In genomic region chr5:20352941-20353340, GRCm38 (mm10) we compare ENCODE assay signal across 23 mouse cellular contexts.
DNase-seq lines count a peak whose midpoint lies in the region; ATAC-seq and TF ChIP-seq lines count a peak whose summit lies in the region.
"Had no signal": no experiment of that assay in that cellular context is flagged by ENCODE, and none has a peak within 500 bp of the region (broad histone marks: within the 10 kb centered on the region; RNA-seq: fewer than 3 reads in every experiment).

No protein-coding gene starts in this region.

- no peak for TF ChIP-seq POLR2A in CH12.LX (IDR thresholded peaks at IDR 0.05; ENCODE audit: low read depth, low read length)

- no peak overlapping the region for H3K4me3 ChIP-seq in CH12.LX (replicated peaks in 1 of 3; ENCODE audit: low read depth in 2 of 3, low read length in 2 of 3, poor library complexity in 1 of 3)
- no peak overlapping the region for H3K4me3 ChIP-seq in midbrain, embryonic 11.5 days (ENCODE audit: low read depth, low read length)
- H3K4me3 ChIP-seq: embryonic facial prominence, embryonic 13.5 days; embryonic facial prominence, embryonic 15.5 days; erythroblast, embryonic 14.5 days; forebrain, embryonic 10.5 days; forebrain, embryonic 12.5 days had no signal

- H3K27me3 ChIP-seq in CH12.LX (replicated peaks) = no peaks in the 10 kb centered on the region
- H3K27me3 ChIP-seq in splenic B cell, adult 2 months (ENCODE audit: control insufficient read depth, insufficient read depth, low read length, poor library complexity, severe bottlenecking) = no peaks in the 10 kb centered on the region
- no peaks in the 10 kb centered on the region for H3K27me3 ChIP-seq in midbrain, embryonic 11.5 days (ENCODE audit: control insufficient read depth, insufficient read depth, low read length)
- H3K27me3 ChIP-seq: embryonic facial prominence, embryonic 13.5 days; embryonic facial prominence, embryonic 15.5 days; forebrain, embryonic 12.5 days had no signal

- no peak for TF ChIP-seq CTCF in CH12.LX (conservative IDR thresholded peaks at IDR 0.05 in 1 of 2, IDR thresholded peaks at IDR 0.05 in 1 of 2; ENCODE audit: low read depth in 2 of 2, low read length in 2 of 2)

- no peak overlapping the region; the same call in 1 of the 2 replicates for H3K4me2 ChIP-seq in CH12.LX (ENCODE audit: insufficient read depth, low read depth, poor library complexity, severe bottlenecking)
- no peak overlapping the region for H3K4me2 ChIP-seq in midbrain, embryonic 11.5 days
- H3K4me2 ChIP-seq: embryonic facial prominence, embryonic 13.5 days; embryonic facial prominence, embryonic 15.5 days; forebrain, embryonic 12.5 days had no signal

- ATAC-seq in hematopoietic stem cell, adult 5-6 weeks (replicated peaks in 1 of 2; ENCODE audit: insufficient read depth in 1 of 2, low FRiP score in 2 of 2, low TSS enrichment in 1 of 2, low read depth in 1 of 2, poor library complexity in 2 of 2, severe bottlenecking in 2 of 2) = peak; percentile 71 to 78
- ATAC-seq in midbrain, embryonic 11.5 days (ENCODE audit: low FRiP score) = no peak
- ATAC-seq: CD4-positive, CD25-positive, alpha-beta regulatory T cell, adult 4 months; forebrain, embryonic 14.5 days; forebrain, embryonic 16.5 days had no signal

- H3K9me3 ChIP-seq in CH12.LX (replicated peaks; ENCODE audit: low read length) = no peaks in the 10 kb centered on the region
- no peaks in the 10 kb centered on the region for H3K9me3 ChIP-seq in midbrain, embryonic 11.5 days (ENCODE audit: control insufficient read depth, low read length)
- H3K9me3 ChIP-seq: embryonic facial prominence, embryonic 13.5 days; embryonic facial prominence, embryonic 15.5 days; forebrain, embryonic 10.5 days; forebrain, embryonic 12.5 days had no signal

- dilution Hi-C loops in CH12.LX (cut with MboI; ENCODE audit: extremely low pct_ligation_motif_present, extremely low pct_unique_long_range_greater_than_20kb, low sequenced_read_pairs) = no loop called here

- no peak for TF ChIP-seq RAD21 in CH12.LX (IDR thresholded peaks at IDR 0.05; ENCODE audit: low read depth, low read length)

- no peaks in the 10 kb centered on the region for H3K79me2 ChIP-seq in CH12.LX (replicated peaks; ENCODE audit: control insufficient read depth, extremely low read depth, insufficient read depth, poor library complexity, severe bottlenecking)

- H3K4me1 ChIP-seq in CH12.LX (ENCODE audit: control insufficient read depth in 1 of 2, insufficient read depth in 2 of 2) = peaks cover 0 to 4% of the 10 kb centered on the region in 2 experiments; a peak in 2 of 4 replicates
- H3K4me1 ChIP-seq in midbrain, embryonic 11.5 days (ENCODE audit: control insufficient read depth, insufficient read depth, low read length) = no peaks in the 10 kb centered on the region
- H3K4me1 ChIP-seq: embryonic facial prominence, embryonic 13.5 days; embryonic facial prominence, embryonic 15.5 days; forebrain, embryonic 10.5 days; forebrain, embryonic 12.5 days had no signal

- 92% methylated on average over 8 of the region's 8 CpGs for WGBS in midbrain, embryonic 11.5 days

- H3K27ac ChIP-seq in CH12.LX (ENCODE audit: insufficient read depth, low read depth) = no peak overlapping the region
- no peak overlapping the region for H3K27ac ChIP-seq in midbrain, embryonic 11.5 days (ENCODE audit: low read depth, low read length)
- H3K27ac ChIP-seq: embryonic facial prominence, embryonic 13.5 days; embryonic facial prominence, embryonic 15.5 days; forebrain, embryonic 10.5 days; forebrain, embryonic 12.5 days had no signal

- DNase-seq in 416B (ENCODE audit: low read depth) (peak; percentile 2), CH12.LX (ENCODE audit: extremely low read depth) (peak; percentile 28)
- peak; percentile 45 for DNase-seq in splenic B cell, adult 2 months (ENCODE audit: low read depth, low spot score)
- no peak for DNase-seq in urinary bladder, adult 2 months (ENCODE audit: low spot score)
- DNase-seq in midbrain, embryonic 11.5 days (ENCODE audit: low spot score, missing footprints) = no peak
- no peak for DNase-seq in frontal cortex, postnatal 36 days (ENCODE audit: low spot score in 2 of 2)
- DNase-seq: adrenal gland, adult 2 months; adrenal gland, postnatal 10 days; adrenal gland, postnatal 25 days; cerebellum, adult 11-12 months; cerebellum, adult 2 months; cerebellum, adult 9-11 months; cerebellum, postnatal 14 days; cerebellum, postnatal 36 days had no signal

- no peak for TF ChIP-seq EP300 in CH12.LX (IDR thresholded peaks at IDR 0.05; ENCODE audit: low read length)

- H3K36me3 ChIP-seq in CH12.LX (replicated peaks in 1 of 2; ENCODE audit: control insufficient read depth in 1 of 2, insufficient read depth in 1 of 2, low read length in 1 of 2) = no peaks in the 10 kb centered on the region
- H3K36me3 ChIP-seq in splenic B cell, adult 2 months (ENCODE audit: control insufficient read depth, insufficient read depth, low read length, poor library complexity, severe bottlenecking) = no peaks in the 10 kb centered on the region
- H3K36me3 ChIP-seq in midbrain, embryonic 11.5 days (ENCODE audit: control insufficient read depth, insufficient read depth, low read length) = no peaks in the 10 kb centered on the region
- H3K36me3 ChIP-seq: embryonic facial prominence, embryonic 13.5 days; embryonic facial prominence, embryonic 15.5 days; forebrain, embryonic 10.5 days; forebrain, embryonic 12.5 days had no signal

- in situ Hi-C loops in CH12.LX (cut with MboI; ENCODE audit: low pct_ligation_motif_present, low pct_unique_long_range_greater_than_20kb, low sequenced_read_pairs) = no loop called here

- no peak overlapping the region for H3K9ac ChIP-seq in CH12.LX (ENCODE audit: insufficient read depth, low read depth)
- H3K9ac ChIP-seq in midbrain, embryonic 11.5 days (ENCODE audit: low read length) = no peak overlapping the region
- H3K9ac ChIP-seq: embryonic facial prominence, embryonic 13.5 days; embryonic facial prominence, embryonic 15.5 days; forebrain, embryonic 12.5 days had no signal

TF ChIP-seq in CH12.LX, 34 proteins besides CTCF, POLR2A, EP300 and RAD21:
- TF ChIP-seq PAX5 (IDR thresholded peaks at IDR 0.05; ENCODE audit: low read length) (no peak), ETS1 (conservative IDR thresholded peaks at IDR 0.05; ENCODE audit: low read depth, low read length) (no peak), TBP (conservative IDR thresholded peaks at IDR 0.05; ENCODE audit: low read depth, low read length) (no peak), RCOR1 (conservative IDR thresholded peaks at IDR 0.05; ENCODE audit: low read depth, low read length) (no peak), MAX (IDR thresholded peaks at IDR 0.05; ENCODE audit: low read length) (no peak), USF1 (IDR thresholded peaks at IDR 0.05; ENCODE audit: low read depth, low read length) (no peak), CHD1 (IDR thresholded peaks at IDR 0.05; ENCODE audit: low read depth, low read length) (no peak), MAFK (IDR thresholded peaks at IDR 0.05; ENCODE audit: insufficient replicate concordance, low read length) (no peak), JUN (IDR thresholded peaks at IDR 0.05; ENCODE audit: insufficient read depth, low read depth, low read length) (no peak), GABPA (IDR thresholded peaks at IDR 0.05; ENCODE audit: insufficient replicate concordance, low read depth, low read length) (no peak), POLR2AphosphoS2 (IDR thresholded peaks at IDR 0.05; ENCODE audit: low read depth, low read length) (no peak), SIN3A (IDR thresholded peaks at IDR 0.05; ENCODE audit: low read length) (no peak), MXI1 (IDR thresholded peaks at IDR 0.05; ENCODE audit: low read depth, low read length) (no peak), ZMIZ1 (IDR thresholded peaks at IDR 0.05; ENCODE audit: low read depth, low read length) (no peak), HCFC1 (IDR thresholded peaks at IDR 0.05; ENCODE audit: low read depth, low read length) (no peak), ZKSCAN1 (IDR thresholded peaks at IDR 0.05; ENCODE audit: borderline replicate concordance, low read depth, low read length) (no peak), TCF12 (IDR thresholded peaks at IDR 0.05; ENCODE audit: low read depth, low read length) (no peak), ELF1 (IDR thresholded peaks at IDR 0.05; ENCODE audit: low read depth, low read length) (no peak), USF2 (conservative IDR thresholded peaks at IDR 0.05; ENCODE audit: low read depth, low read length) (no peak), KAT2A (IDR thresholded peaks at IDR 0.05; ENCODE audit: insufficient replicate concordance, low read length) (no peak)

Comparison
In these comparisons a context has a peak if more than half of its experiments do, and no peak if none do; other contexts are left out.
1. DNase-seq: peak in 416B (single experiment), CH12.LX (single experiment) and splenic B cell, adult 2 months (single experiment); none in urinary bladder, adult 2 months (single experiment), midbrain, embryonic 11.5 days (single experiment) and frontal cortex, postnatal 36 days (0 of 2).